Mouse (Mus musculus) liver, adult 2 months (tissue): ENCODE results near the gene Rrnad1. TPM values are rescaled to one million over a fixed set of nuclear protein-coding genes. Genes with fewer than 3 reads are reported as not detected.
A peak's percentile ranks its signal among the peaks of the same experiment; 100 is the strongest.

ENCODE experiments used
- DNase-seq: peaks from one replicate; pipeline ENCODE4 v3.0.0-alpha.2; 2011; ENCODE audit warnings: low read depth, low spot score; ENCODE audit errors: extremely low read depth
- H3K27ac ChIP-seq: fragments of 200-500 bp; replicated peaks from 2 replicates; pipeline ENCODE4 v1.5.1; 2012; ENCODE audit warnings: low read depth, mild to moderate bottlenecking, control low read depth, inconsistent platforms, low read length; ENCODE audit not compliant: insufficient read depth
- H3K27me3 ChIP-seq: fragments of 200-500 bp; 2 replicates; pipeline ENCODE4 v1.6.1; 2012; ENCODE audit warnings: mild to moderate bottlenecking, moderate library complexity, low read length, inconsistent platforms; ENCODE audit not compliant: control insufficient read depth, insufficient read depth
- H3K36me3 ChIP-seq: fragments of 200-500 bp; 2 replicates; pipeline ENCODE4 v1.6.1; 2012; ENCODE audit warnings: low read length, inconsistent platforms; ENCODE audit not compliant: control insufficient read depth, insufficient read depth
- H3K4me1 ChIP-seq: fragments of 200-500 bp; 2 replicates; pipeline ENCODE4 v1.6.1; 2011; ENCODE audit warnings: low read length; ENCODE audit not compliant: control insufficient read depth, insufficient read depth
- H3K4me3 ChIP-seq: fragments of 200-500 bp; 2 replicates; pipeline ENCODE4 v1.5.1; 2011; ENCODE audit warnings: low read depth, mild to moderate bottlenecking, control low read depth, low read length, moderate library complexity; ENCODE audit not compliant: insufficient read depth
- H3K79me2 ChIP-seq: fragments of 200-500 bp; 2 replicates; pipeline ENCODE4 v1.6.1; 2012; ENCODE audit warnings: inconsistent platforms, mild to moderate bottlenecking, low read length, moderate library complexity; ENCODE audit not compliant: control insufficient read depth, insufficient read depth
- H3K9ac ChIP-seq: fragments of 200-500 bp; 2 replicates; pipeline ENCODE4 v1.6.1; 2012; ENCODE audit warnings: low read depth, mild to moderate bottlenecking, control low read depth, inconsistent platforms, low read length
- CTCF ChIP-seq: fragments of 200-500 bp; IDR thresholded peaks from 2 replicates; pipeline ENCODE4 v1.5.1; 2011; ENCODE audit warnings: low read depth, low read length, control low read depth
- POLR2A ChIP-seq: fragments of 200-500 bp; IDR thresholded peaks from 2 replicates; pipeline ENCODE4 v1.6.1; 2011; ENCODE audit warnings: low read length, control low read depth; ENCODE audit not compliant: insufficient read depth; ENCODE audit errors: extremely low read depth
- whole genome bisulfite sequencing: fragments of 180-500 bp; shearing (Covaris S2); methylation state at CpG from one replicate; pipeline ENCODE4 v1.1.7; 2018; 5-methylcytosine and 5-hydroxymethylcytosine counted together
- polyA plus RNA-seq: library from polyadenylated mRNA; depleted of rRNA; stranded (reverse); fragments of >200 nt; gene quantifications from 2 replicates; pipeline ENCODE4 v1.2.3, GENCODE M21; 2012; rRNA removed
- total RNA-seq: library from RNA; depleted of rRNA; stranded (reverse); fragments of >200 nt; gene quantifications from 2 replicates; pipeline ENCODE4 v1.2.3, GENCODE M21; 2014; rRNA removed

The Rrnad1 gene
- total and polyA plus RNA-seq, 2 experiments, result 6.2 to 18.4 TPM

- H3K4me3 ChIP-seq, result peak overlapping the region; percentile 88
- peaks cover 4% of the 10 kb centered on the region for H3K36me3 ChIP-seq
These were observed 45.7 kb downstream of the Rrnad1 start for GRCm38 (mm10) chr3:87884708-87885251.

GRCm38 (mm10) chr3:87884291-87884690, 46.2 kb downstream of the Rrnad1 start:
- H3K27ac ChIP-seq, result no peak overlapping the region
- peaks cover 4% of the 10 kb centered on the region for H3K36me3 ChIP-seq
- H3K9ac ChIP-seq, result peak overlapping the region; percentile 90
- peaks cover 9% of the 10 kb centered on the region; the same call in 1 of the 2 replicates for H3K4me1 ChIP-seq
- H3K4me3 ChIP-seq, result peak overlapping the region; percentile 88
- peaks cover 27% of the 10 kb centered on the region for H3K79me2 ChIP-seq
- TF ChIP-seq CTCF, result no peak
- TF ChIP-seq POLR2A, result no peak
- no peaks in the 10 kb centered on the region for H3K27me3 ChIP-seq
- no peak for DNase-seq
- 2% methylated on average over 3 of the region's 3 CpGs for WGBS

More at GRCm38 (mm10) chr3:87884708-87885251, 45.7 kb downstream of the Rrnad1 start:
- TF ChIP-seq CTCF (no peak), POLR2A (no peak)
- H3K27ac ChIP-seq, result peak overlapping the region; percentile 91
- DNase-seq, result peak; percentile 23
- peaks cover 25% of the 10 kb centered on the region for H3K79me2 ChIP-seq
- peaks cover 9% of the 10 kb centered on the region; the same call in 1 of the 2 replicates for H3K4me1 ChIP-seq
- H3K9ac ChIP-seq, result peak overlapping the region; percentile 90
- WGBS, result 1% methylated on average over 28 of the region's 28 CpGs
- H3K27me3 ChIP-seq, result no peaks in the 10 kb centered on the region

- no peak overlapping the region for H3K9ac ChIP-seq
- DNase-seq, result no peak
- H3K79me2 ChIP-seq, result peaks cover 27% of the 10 kb centered on the region; the same call in 1 of the 2 replicates
- TF ChIP-seq CTCF (no peak), POLR2A (no peak)
- no peak overlapping the region for H3K4me3 ChIP-seq
- no peaks in the 10 kb centered on the region for H3K4me1 ChIP-seq
- H3K36me3 ChIP-seq, result peaks cover 6% of the 10 kb centered on the region
- no peak overlapping the region for H3K27ac ChIP-seq
- no peaks in the 10 kb centered on the region for H3K27me3 ChIP-seq
- 74% methylated on average over 4 of the region's 4 CpGs for WGBS
These were observed 52.8 kb downstream of the Rrnad1 start for GRCm38 (mm10) chr3:87877730-87878129.

Other genes with a start within 250 kb of the Rrnad1 start
- gene Lrrc71, start 182.1 kb downstream of the Rrnad1 start, total RNA-seq, result under 0.01 and 0.07 TPM in 2 replicates
- 0.04 and 0.06 TPM in 2 replicates for gene Lrrc71, start 182.1 kb downstream of the Rrnad1 start, polyA plus RNA-seq
- 0.27 TPM in 1 of 2 replicates, not detected in the other for gene Ntrk1, start 135.6 kb downstream of the Rrnad1 start, total RNA-seq
- gene Ntrk1, start 135.6 kb downstream of the Rrnad1 start, polyA plus RNA-seq, result 0.04 and 0.12 TPM in 2 replicates
- not detected in 2 replicates for gene Insrr, start 133.8 kb downstream of the Rrnad1 start, total RNA-seq
- gene Insrr, start 133.8 kb downstream of the Rrnad1 start, polyA plus RNA-seq, result 0.02 TPM in 1 of 2 replicates, not detected in the other
- gene Pear1, start 106.4 kb downstream of the Rrnad1 start, total RNA-seq, result 2.3 and 4.7 TPM in 2 replicates
- 8.7 and 12.7 TPM in 2 replicates for gene Pear1, start 106.4 kb downstream of the Rrnad1 start, polyA plus RNA-seq
- 0.09 and 0.20 TPM in 2 replicates for gene Sh2d2a, start 84.0 kb downstream of the Rrnad1 start, total RNA-seq
- 0.39 and 0.83 TPM in 2 replicates for gene Sh2d2a, start 84.0 kb downstream of the Rrnad1 start, polyA plus RNA-seq
- 8.0 and 9.9 TPM in 2 replicates for gene Prcc, start 45.1 kb downstream of the Rrnad1 start, total RNA-seq
- gene Prcc, start 45.1 kb downstream of the Rrnad1 start, polyA plus RNA-seq, result 15.1 and 16.8 TPM in 2 replicates
- 58.8 and 64.5 TPM in 2 replicates for gene Hdgf, start 24.4 kb downstream of the Rrnad1 start, total RNA-seq
- gene Hdgf, start 24.4 kb downstream of the Rrnad1 start, polyA plus RNA-seq, result 74.7 and 87.3 TPM in 2 replicates
- gene Mrpl24, start 11.2 kb downstream of the Rrnad1 start, total RNA-seq, result 84.6 and 96.6 TPM in 2 replicates
- gene Mrpl24, start 11.2 kb downstream of the Rrnad1 start, polyA plus RNA-seq, result 35.3 and 37.9 TPM in 2 replicates
- 6.8 and 9.3 TPM in 2 replicates for gene Isg20l2, start 403 bp downstream of the Rrnad1 start, total RNA-seq
- 7.0 and 7.2 TPM in 2 replicates for gene Isg20l2, start 403 bp downstream of the Rrnad1 start, polyA plus RNA-seq
- not detected in 2 replicates for gene Crabp2, start 17.9 kb upstream of the Rrnad1 start, total RNA-seq
- gene Crabp2, start 17.9 kb upstream of the Rrnad1 start, polyA plus RNA-seq, result not detected in 2 replicates
- 0.65 and 0.74 TPM in 2 replicates for gene Nes, start 40.4 kb upstream of the Rrnad1 start, total RNA-seq
- gene Nes, start 40.4 kb upstream of the Rrnad1 start, polyA plus RNA-seq, result 0.53 and 0.55 TPM in 2 replicates
- 0.13 TPM in 1 of 2 replicates, not detected in the other for gene Bcan, start 69.5 kb upstream of the Rrnad1 start, total RNA-seq
- not detected in 2 replicates for gene Bcan, start 69.5 kb upstream of the Rrnad1 start, polyA plus RNA-seq
- gene Hapln2, start 96.9 kb upstream of the Rrnad1 start, total RNA-seq, result not detected in 2 replicates
- gene Hapln2, start 96.9 kb upstream of the Rrnad1 start, polyA plus RNA-seq, result not detected in 2 replicates
- gene Gpatch4, start 112.4 kb upstream of the Rrnad1 start, total RNA-seq, result 4.2 and 5.7 TPM in 2 replicates
- 4.1 and 4.3 TPM in 2 replicates for gene Gpatch4, start 112.4 kb upstream of the Rrnad1 start, polyA plus RNA-seq
- 99.6 and 105 TPM in 2 replicates for gene Naxe, start 127.8 kb upstream of the Rrnad1 start, total RNA-seq
- 84.1 and 94.0 TPM in 2 replicates for gene Naxe, start 127.8 kb upstream of the Rrnad1 start, polyA plus RNA-seq
- not detected in 2 replicates for gene Ttc24, start 147.6 kb upstream of the Rrnad1 start, total RNA-seq
- not detected in 2 replicates for gene Ttc24, start 147.6 kb upstream of the Rrnad1 start, polyA plus RNA-seq
- gene Iqgap3, start 151.3 kb upstream of the Rrnad1 start, total RNA-seq, result 0.18 and 0.40 TPM in 2 replicates
- 0.16 and 0.27 TPM in 2 replicates for gene Iqgap3, start 151.3 kb upstream of the Rrnad1 start, polyA plus RNA-seq
- gene Mef2d, start 211.7 kb upstream of the Rrnad1 start, total RNA-seq, result 3.7 and 6.2 TPM in 2 replicates
- gene Mef2d, start 211.7 kb upstream of the Rrnad1 start, polyA plus RNA-seq, result 17.7 and 22.2 TPM in 2 replicates